Mouse (Mus musculus): ENCODE data around the gene Cox8a.

The Cox8a gene

DNA sequence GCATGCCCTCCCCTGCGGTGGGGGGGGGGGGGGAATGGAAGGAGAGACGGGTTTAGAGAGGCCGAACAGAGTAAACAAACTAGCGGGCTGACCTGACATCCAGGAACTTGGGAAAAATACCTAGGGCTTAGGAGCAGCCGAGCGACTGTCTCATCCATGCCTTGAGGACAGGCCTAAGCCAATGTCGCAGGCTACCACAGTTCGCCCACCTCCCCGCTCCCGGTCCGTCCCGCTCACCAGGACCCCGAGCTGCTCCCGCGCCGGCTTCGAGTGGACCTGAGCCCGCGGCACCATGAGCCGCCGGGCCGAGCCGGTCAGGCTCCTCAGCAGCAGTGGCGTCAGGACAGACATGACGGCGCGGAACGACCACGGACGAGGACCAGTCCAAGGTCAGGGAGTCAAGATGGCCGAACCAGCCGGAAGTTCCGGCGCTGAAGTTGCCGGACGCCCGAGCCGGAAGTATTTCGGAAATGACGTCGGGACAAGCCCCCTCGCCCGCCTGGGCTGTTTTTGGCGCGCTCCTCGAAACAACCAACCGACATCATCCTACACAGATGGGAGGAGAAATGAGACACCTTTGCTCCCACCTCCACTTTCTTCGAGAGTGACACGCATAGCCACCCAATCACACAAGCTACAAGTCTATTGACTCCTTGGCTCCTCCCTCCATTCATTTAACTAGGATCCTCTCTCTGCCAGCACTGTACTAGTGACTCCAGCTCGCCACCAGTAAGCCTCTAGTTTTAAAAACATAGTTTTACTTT lies at the start of gene Cox8a:
Gene Cox8a (minus strand): TSS at position 455 of the 764 bp plus-strand sequence.
- DNase-seq (ENCODE audit: extremely low read depth, low read depth) = peak; percentile 99

- no peak for DNase-seq (ENCODE audit: extremely low read depth, low read depth)
Observed at GRCm38 (mm10) chr19:7266421-7266831, 49.0 kb upstream of the Cox8a start.

- no peak for DNase-seq (ENCODE audit: extremely low read depth, low read depth)
Observed at GRCm38 (mm10) chr19:7265478-7266191, 48.2 kb upstream of the Cox8a start.

- no peak for DNase-seq (ENCODE audit: extremely low read depth, low read depth)
Observed at GRCm38 (mm10) chr19:7264766-7265331, 47.4 kb upstream of the Cox8a start.

DNA sequence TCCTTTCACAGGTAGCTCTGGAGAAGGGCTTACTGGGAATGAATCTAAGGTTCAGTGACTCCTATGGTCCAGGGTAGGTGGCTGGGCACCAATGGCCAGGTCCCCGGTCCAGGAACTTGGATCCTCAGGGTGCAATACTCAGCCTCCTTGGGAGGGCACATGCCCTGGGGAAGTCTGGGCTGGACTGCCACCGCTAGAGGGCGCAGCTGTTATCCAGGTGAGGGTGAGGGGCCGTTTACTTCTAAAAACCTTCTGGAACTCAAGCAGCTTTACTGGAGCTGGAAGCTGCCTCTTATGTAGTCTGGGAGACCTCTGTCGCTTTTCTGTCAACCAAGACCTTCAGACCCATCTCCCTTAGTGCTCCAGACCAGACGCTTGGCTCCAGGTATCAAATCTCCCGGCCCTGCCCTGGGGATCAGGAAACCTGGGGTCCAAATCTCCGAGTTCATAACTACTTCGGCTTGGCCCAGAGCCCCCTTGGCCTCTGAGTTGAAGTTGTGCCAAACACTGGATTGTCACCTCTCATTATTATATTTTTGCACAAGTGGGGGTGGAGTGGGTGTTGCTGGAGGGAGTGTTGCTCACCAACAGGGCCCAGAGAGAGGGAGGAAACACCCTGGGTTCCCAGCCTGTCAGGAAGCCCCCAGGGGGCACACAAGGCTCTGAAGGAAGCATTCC lies 46.8 kb upstream of the Cox8a start:
- DNase-seq (ENCODE audit: extremely low read depth, low read depth) = no peak

- DNase-seq (ENCODE audit: extremely low read depth, low read depth) = no peak
Observed at GRCm38 (mm10) chr19:7262592-7262991, 45.2 kb upstream of the Cox8a start.

GRCm38 (mm10) chr19:7261964-7262363 lies 44.5 kb upstream of the Cox8a start:
- DNase-seq (ENCODE audit: extremely low read depth, low read depth) = no peak

DNA sequence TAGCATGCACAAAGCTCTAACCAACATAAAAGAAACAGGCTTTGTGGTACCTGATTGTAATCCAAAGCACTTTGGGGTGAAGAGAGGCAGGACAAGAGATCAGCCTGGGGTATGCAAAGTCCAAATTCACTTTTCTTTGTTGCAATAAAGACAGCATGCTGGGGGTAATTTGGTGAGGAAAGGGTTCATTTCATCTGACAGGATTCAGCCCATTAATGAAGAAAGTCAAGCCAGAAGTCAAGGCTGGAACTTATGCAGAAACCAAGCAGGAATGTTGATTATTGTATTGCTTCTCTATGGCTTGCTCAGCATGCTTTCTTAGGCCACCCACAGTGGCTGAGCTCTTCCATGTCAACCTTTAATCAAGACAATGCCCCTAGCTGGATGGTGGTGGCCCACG lies 44.1 kb upstream of the Cox8a start:
- no peak for DNase-seq (ENCODE audit: extremely low read depth, low read depth)

- DNase-seq (ENCODE audit: extremely low read depth, low read depth) = no peak
Observed at GRCm38 (mm10) chr19:7257881-7258280, 40.5 kb upstream of the Cox8a start.

DNA sequence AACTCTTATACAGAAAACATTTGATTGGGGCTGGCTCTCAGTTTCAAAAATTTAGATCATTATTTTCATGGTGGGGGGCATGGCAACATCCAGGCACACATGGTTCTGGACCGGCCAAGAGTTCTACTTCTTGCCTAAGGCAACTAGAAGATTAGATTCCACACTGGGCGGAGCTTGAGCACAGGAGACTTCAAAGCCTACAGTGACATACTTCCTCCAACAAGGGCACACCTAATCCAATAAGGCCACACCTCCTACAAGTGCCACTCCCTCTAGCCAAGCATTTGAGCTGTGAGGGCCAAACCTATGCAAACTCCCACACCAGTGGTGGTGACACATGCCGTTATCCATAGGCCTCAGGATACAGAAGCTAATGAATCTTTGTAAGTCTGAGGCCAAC lies 28.6 kb upstream of the Cox8a start:
- peak; percentile 57 for DNase-seq (ENCODE audit: extremely low read depth, low read depth)

GRCm38 (mm10) chr19:7240782-7241690 lies 23.6 kb upstream of the Cox8a start, which contains the start of gene Naa40:
Gene Naa40, minus strand, starts transcription at chr19:7241183.
- peak; percentile 71 for DNase-seq (ENCODE audit: extremely low read depth, low read depth)

- DNase-seq (ENCODE audit: extremely low read depth, low read depth) = peak; percentile 16
Observed at GRCm38 (mm10) chr19:7240291-7240690, 22.9 kb upstream of the Cox8a start.

GRCm38 (mm10) chr19:7239574-7239973 lies 22.2 kb upstream of the Cox8a start:
- DNase-seq (ENCODE audit: extremely low read depth, low read depth) = no peak

GRCm38 (mm10) chr19:7236742-7237141 lies 19.3 kb upstream of the Cox8a start:
- no peak for DNase-seq (ENCODE audit: extremely low read depth, low read depth)

GRCm38 (mm10) chr19:7236011-7236410 lies 18.6 kb upstream of the Cox8a start:
- DNase-seq (ENCODE audit: extremely low read depth, low read depth) = no peak

DNA sequence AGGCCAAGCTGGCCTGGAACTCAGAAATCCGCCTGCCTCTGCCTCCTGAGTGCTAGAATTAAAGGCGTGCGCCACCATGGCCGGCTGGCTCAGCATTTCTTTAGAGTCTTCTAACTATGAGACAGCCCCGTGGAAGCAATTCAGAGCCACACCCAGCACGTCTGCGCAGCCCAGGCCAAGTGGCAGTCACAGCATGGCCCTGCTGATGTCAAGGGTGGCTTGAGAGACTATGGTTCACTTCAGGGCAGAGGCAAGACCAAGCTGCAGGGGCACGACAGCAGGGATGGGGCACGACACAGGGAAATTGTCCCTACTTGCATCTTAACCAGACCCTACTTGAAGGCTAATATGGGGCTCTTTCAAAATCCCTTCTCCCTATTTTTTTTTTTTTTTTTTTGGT lies 18.0 kb upstream of the Cox8a start:
- DNase-seq (ENCODE audit: extremely low read depth, low read depth) = no peak

DNA sequence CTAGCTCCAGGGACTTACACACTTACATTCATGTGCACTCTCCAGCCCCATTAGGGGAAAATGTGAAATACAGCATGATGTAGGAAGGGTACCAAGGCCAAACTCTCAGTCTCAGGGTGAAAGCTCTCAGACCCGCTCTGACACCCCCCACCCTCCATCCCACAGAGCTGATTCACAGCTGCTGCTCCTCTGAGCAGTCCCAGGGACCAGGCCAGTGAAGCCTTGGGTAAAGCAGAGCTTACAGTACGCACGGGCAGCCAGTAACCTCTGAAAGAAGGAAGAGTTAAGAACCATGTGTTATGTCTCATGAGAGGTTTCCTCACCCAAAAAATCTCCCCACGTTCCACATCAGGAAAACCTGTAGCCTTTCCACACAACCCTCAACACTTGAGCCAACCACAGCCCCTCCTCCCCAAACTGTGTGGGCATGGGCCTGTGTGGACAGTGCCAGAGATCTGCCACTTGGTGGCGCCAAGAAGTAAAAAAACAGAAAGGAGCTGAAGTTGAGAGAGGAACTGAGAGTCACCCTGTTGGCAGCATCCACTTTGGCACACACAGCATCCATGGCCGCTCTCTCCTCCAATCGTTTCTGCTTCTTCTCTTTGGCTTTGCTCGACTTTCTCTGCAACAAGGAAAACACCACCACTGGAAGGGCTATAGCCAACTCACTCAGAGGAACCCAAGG lies 17.3 kb upstream of the Cox8a start:
- peak; percentile 39 for DNase-seq (ENCODE audit: extremely low read depth, low read depth)

DNA sequence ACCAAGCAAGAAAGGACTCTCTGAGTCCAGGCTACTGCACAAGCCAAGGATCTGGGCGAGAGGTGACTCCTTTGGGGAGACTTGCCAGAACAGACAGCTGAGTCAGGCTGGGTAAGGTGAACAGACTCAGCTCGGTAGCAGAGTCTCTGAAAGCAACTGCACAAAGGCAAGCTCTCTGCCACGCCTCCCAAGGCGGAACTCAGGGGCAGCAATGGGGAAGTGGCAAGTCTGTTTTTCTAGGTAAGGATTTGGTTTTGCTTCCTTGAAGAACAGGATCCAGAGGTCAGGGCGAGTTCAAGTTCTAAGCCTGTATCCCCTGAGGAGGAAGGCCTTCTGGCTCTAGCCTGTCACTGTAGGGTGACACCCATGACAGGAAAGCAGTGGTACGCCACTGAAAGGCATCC lies 9.1 kb upstream of the Cox8a start:
- no peak for DNase-seq (ENCODE audit: extremely low read depth, low read depth)

GRCm38 (mm10) chr19:7225096-7225690 lies 7.8 kb upstream of the Cox8a start:
- DNase-seq (ENCODE audit: extremely low read depth, low read depth) = no peak

DNA sequence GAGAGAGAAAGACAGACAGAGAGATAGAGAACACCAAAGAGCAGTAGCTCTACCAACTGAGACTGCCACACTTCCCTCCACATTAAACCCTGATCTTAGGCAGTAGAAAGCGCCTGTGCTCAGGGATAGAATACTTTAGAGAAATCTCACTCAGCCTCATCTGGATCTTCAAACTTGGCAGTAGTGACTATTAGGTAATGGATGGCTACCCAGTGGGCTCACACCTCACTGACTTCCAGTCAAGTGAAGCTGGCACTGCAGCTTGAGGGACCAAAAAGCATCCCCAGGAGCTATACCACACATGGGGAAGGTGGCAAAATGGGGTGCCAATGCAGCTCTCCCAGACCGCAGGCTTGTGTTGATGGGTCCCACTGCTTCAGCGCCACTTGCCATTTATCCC lies 6.8 kb upstream of the Cox8a start:
- DNase-seq (ENCODE audit: extremely low read depth, low read depth) = no peak
